Mouse (Mus musculus) left cerebral cortex, postnatal 25 days (tissue): ENCODE results near the gene Mul1. TPM values are rescaled to one million over a fixed set of nuclear protein-coding genes. Genes with fewer than 3 reads are reported as not detected.

Source experiments
- DNase-seq, 2 experiments: peaks; one replicate each; pipeline ENCODE4 v3.0.0; 2022; ENCODE audit warnings: low spot score in 2 of 2, mixed read lengths in 1 of 2
- intact Hi-C: fragments of 180-260 bp; cut with DNase I; formaldehyde crosslinking; loops from one replicate; pipeline ENCODE4 v1.15.1; 2025
- total RNA-seq, 2 experiments: library from RNA; stranded (reverse); gene quantifications; 2 replicates each; pipeline ENCODE4 v1.2.3; 2021

Mul1 gene
- total RNA-seq, 2 experiments from 2014 or later, result 61.8 to 61.9 TPM

DNA sequence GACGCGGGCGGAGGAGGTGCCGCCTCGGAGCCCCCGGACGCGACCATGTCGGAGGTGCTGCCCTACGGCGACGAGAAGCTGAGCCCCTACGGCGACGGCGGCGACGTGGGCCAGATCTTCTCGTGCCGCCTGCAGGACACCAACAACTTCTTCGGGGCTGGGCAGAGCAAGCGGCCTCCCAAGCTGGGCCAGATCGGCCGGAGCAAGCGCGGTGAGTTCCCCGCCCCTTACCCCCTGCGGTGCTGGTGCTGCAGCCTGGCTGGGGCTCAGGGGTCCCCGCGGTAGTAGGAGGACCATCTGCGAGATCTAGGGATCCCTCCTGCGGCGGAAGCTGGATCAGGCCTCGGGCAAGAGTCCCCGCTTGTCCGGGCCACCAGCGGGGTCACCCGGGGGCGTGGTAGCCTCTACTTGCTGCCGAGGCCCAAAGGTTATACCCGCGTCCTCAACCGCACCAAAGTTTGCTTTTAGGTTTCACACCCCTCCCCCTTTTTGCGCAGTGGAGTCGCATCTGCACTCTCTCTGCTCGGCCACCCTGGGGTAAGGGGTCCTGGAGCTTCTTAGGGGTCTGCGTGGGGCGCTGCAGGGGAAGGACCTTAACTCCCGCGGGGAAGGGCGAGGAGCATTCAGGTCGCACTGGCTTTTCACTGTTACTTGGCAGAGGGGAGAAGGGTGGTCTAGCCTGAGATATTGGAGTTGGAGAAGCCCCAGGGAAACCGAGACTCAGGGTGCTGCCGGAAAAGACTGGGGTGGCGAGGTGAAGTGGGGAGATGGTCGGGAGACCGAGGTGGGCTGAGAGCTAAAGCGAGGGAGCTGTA is 20.9 kb downstream of the Mul1 start:
- intact Hi-C loops, result loop anchor here (2.0 kb wide), 1 partner anchor 107 kb away; no protein-coding TSS in a partner anchor
- DNase-seq, result no peak

DNA sequence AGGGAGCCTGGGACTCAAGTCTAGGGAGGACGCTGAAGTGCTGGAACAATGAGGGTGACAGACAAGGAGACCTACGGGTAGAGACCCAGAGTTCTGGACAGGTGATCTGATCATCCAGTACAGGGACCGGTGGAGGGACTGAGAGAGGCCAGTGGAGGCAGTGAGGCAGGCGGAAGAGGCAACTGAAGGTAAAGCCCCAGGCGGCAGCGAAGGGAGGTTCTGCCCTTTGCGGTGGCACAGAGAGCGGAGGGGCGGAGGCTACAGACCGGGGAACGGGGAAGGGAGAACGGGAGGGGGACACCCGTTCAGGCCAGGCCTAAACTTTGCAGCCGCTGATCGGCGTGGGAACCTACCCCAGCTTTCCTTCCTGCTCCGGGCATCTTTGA is 21.5 kb downstream of the Mul1 start:
- no peak for DNase-seq
- intact Hi-C loops, result loop anchor here (2.0 kb wide), 1 partner anchor 107 kb away; no protein-coding TSS in a partner anchor

DNA sequence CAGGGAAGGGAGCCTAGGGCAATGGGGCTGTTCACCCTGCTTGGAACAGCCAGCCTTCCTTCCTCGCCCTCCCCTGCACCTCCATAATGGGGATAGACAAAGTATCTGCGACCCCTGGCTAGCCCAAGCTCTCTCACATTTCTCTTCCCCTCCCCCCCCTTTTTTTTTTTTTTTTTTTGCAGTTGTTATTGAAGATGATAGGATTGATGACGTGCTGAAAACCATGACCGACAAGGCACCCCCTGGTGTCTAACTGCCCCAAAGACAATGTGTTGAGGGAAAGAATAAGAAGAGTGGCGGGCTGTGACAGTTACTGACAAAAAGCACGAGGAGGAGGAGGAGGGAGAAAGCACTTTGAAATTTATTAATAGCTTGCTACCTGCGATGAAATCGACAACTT is 22.1 kb downstream of the Mul1 start:
- DNase-seq, result no peak
- intact Hi-C loops, result no loop called here

DNA sequence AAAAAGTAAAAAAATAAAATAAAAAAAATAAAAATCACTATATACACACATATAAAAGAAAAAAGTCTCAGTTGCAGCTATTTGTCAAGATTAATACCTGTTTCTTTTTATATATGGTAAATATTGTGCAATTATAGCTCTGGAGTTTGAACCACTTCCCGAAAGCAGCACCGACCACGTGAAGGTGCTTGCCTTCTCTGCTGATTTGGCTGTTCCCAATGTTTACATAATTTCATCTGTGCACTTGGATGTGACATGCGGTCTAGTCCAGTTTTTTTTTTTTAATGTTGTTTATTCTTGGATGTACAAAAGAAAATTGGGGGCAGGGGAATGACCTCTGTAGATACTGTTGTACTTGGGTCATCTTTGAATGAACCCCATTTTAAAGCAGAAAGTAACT is 22.6 kb downstream of the Mul1 start:
- DNase-seq, result peak in 1 of 2 experiments; percentile 33
- intact Hi-C loops, result no loop called here

DNA sequence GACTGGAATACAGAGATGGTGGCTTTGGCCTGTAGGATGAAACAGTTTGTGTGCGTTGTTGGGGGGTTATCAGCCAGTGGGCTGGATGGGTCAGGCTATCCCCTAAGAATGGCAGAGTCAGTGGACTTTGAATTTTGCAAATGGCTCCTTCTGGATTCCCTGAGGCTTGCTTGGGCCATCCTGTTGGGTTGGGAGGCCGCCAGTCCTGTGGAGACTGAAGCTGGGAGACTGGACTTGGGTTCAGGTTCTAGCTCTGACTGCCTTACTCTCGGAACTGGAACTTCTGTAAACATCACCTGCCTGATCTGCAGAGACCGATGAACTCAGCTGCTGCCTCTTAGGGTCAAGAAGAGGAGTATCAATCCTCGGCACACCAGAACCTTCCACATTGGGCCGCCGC is 23.7 kb downstream of the Mul1 start:
- DNase-seq, result no peak

DNA sequence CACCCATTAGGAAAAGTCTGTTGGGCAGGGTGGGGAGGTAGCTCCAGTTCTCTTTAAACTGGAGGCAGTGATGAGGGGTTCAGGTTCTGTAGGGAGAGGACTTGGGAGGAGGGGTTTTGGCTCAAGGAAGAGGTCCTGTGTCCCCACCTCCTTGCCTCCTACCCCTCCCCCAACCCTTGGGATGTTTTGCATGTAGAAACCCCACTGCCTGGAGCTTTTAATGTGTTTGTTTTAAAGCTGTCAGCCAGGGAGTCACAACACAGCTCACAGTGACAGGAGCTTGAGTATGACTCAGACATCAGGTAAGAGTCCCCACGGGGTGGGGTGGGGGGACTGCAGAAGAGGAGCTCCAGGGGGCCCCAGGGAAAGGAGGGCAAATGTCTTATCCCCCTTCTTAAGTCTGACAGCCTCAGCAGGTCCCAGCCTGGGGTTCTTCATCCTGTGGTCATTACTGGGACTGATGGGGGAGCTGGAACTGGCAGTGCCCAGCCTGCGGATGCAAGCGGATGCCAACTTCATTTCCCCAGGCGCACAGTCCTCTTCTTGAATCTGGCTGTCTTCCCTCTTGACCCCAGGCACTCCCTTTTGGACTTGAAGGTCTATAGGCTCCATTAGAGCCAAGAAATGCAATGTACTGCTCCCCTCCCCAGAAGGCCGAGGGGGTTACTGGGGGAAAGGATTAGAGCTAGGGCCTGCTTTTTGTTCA is 24.4 kb downstream of the Mul1 start:
- DNase-seq, result peak in 1 of 2 experiments; percentile 49
- intact Hi-C loops, result no loop called here

More for the DNA sequence above, 23.7 kb downstream of the Mul1 start:
- intact Hi-C loops, result no loop called here

DNA sequence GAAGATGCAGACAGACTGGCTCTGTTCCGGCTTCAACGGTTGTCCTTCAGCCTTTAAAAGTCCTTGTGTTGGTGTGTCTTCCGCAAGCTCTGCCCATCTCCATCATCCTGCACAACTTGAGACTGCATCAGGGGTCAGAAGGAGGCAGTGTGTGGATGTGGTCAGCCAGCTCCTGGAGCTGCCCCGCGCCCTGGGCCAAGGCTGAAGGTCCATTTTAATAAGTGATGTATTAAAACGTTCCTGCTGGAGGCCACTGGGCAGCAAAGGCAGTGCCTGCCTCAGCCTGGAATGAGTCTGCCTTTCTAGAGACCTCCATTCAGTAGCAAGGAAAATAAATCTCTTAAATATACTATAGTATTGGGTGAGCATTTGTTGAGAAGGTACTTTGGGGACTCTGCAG is 25.3 kb downstream of the Mul1 start:
- DNase-seq, result peak in 1 of 2 experiments; percentile 27
- intact Hi-C loops, result no loop called here

DNA sequence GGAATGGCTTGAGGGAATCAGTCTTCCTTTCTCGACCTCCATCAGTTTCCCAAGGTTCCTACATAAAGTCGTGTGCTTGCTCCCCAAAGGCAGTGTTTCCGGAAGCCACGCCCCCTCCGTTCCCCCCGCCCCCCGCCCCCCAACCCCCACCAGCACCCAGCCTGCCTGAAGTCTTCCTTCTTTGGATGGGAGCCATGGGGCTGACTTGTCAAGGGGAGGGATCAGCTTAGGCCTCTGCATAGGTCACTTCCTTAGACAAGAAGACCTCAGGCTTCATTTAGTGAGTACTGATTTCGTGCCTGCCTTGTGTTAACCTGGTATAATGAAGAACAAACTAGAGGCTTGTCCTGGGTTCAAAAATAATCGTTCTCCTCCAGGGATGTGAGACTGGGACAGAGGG is 26.4 kb downstream of the Mul1 start:
- intact Hi-C loops, result no loop called here
- DNase-seq, result no peak

DNA sequence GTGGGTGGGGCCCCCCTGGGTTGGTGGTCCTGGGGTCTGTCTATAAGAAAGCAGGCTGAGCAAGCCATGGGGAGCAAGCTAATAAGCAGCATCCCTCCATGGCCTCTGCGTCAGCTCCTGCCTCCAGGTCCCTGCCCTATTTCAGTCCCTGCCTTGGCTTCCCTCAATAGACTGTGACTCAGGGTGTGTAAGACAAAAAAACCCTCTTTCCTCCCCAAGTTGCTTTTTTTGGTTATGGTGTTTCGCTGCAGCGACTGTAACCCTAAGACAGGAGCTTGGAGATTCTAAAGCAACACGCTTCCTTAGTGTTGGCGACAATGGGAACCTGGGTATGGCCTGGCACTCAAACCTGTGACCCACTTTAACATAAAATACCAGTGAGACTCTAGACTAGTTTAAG is 27.0 kb downstream of the Mul1 start:
- intact Hi-C loops, result no loop called here
- DNase-seq, result peak in 1 of 2 experiments; percentile 71

DNA sequence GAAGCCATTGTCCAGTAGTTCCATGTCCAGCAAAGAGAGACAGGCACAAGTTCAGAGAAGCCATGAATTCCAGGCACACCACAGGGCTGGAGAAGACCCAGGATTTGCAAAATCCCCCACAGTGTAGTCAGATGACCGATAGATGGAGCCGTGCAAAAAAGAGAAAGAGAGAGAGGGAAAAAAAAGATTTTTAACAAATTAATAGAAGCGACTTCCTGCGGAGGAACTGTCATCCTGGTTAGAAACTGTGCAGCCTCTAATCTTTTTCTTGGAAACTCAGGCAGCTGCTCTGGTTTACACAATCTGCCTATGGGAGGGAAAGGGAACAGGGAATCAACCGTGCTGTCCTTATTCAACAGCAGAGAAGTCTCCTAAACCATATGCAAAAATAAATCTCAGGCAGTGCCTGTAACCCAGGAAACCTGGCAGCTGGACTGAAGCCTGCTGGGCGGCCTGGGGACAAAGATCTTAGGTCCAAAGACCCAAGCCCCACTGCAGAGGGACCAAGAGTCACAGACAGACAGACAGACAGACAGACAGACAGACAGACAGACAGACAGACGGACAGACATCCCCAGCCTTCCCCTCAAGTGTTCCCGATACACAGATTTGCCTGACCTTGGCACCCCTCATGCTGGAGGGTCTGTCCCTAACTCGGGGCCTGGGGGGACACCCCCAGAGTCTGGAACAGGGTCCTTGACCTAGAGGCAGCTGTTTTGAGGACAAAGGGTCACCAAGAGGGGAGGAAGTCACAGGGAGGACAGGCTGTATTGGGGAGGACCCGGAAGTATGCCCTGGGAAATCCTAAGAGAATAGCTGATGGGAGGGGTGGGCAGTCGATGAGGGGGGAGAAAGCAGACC is 28.7 kb downstream of the Mul1 start:
- intact Hi-C loops, result loop anchor here (1.0 to 2.0 kb wide), 2 partner anchors 41 to 86 kb away; no protein-coding TSS in a partner anchor
- peak; percentile 68 to 90 for DNase-seq

DNA sequence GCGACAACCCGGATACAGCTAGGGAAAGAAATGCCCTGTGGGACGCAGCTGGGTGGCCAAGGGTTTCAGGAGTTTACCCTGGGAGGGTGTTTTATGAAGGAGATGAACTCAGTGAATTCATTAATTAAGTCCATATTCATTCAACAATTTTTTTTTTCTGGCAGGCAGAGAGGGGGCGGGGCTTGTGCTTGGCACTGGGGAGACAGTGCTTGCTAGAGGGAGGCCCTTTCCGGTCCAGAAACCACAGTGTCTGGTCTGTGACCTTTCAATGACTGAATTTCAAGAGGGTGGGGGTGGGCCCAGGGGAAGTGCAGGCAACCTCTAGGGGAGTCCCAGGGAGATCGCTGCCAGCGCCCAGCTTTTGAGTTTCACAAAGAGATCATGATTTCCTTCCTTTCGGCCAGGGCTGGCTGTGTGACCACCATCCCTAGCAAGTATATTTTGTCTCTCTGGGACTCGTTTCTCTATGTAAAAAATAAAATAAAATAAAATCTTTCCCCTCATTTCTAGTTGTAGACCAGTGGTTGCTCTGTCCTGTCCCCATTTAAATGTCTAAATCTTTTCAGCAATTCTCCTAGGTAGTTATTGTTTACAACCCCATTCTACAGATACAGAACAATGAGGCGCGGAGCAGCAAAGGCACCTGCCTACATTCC is 29.5 kb downstream of the Mul1 start:
- intact Hi-C loops, result loop anchor here (1.0 to 2.0 kb wide), 2 partner anchors 40 to 85 kb away; no protein-coding TSS in a partner anchor
- peak; percentile 60 to 77 for DNase-seq

DNA sequence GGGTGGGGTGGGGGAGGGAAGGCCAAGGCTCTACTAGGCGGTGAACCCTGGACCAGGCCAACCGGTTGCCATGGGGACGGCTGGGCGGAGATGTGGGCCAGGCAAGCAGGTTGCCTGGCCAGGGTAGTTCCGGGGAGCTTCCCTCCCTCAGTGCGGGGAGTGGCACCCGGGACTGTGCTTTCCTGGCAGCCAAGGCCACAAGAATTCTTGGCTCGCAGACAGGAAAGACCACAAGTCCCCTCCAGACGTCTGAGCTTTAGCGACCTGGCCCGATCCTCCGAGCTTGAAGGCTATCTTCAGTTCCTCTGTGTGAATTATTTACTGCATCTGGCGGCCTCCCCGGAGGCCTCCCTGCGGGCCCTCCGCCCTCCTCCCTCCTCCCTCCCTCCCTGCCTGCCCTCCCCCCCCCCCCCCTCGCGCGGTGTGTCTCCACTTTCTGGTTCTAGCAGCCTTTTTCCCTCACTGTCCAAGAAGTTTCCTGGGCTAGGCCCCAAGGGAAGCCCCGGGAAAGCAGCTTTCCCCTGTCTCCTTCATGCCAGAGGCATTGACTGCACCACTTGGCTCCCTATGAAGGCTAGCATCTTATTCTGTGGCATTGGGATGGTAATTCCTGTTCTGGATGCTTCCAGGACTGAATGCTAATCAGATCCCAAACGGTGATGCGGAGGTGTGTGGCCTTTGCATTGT is 30.3 kb downstream of the Mul1 start:
- no peak for DNase-seq
- intact Hi-C loops, result no loop called here

DNA sequence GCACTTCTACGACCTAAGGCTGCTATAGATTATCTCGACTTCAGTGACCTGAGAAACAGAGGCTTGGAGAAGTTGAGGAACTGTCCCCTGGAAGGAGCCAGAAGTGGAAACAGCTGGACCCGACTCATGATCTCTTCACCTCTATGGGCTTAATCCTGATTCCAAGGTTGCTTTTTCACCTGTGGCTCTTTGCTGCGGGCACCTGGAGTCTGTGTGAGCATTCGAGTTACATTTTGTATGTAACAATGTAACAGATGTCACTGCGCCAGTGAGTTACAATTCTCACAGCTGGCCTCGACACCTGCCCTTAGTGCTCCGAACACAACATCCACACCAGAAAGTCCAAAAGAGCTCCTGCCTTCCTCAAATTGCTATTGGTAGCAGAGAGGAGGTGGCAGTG is 31.0 kb downstream of the Mul1 start:
- intact Hi-C loops, result no loop called here

DNA sequence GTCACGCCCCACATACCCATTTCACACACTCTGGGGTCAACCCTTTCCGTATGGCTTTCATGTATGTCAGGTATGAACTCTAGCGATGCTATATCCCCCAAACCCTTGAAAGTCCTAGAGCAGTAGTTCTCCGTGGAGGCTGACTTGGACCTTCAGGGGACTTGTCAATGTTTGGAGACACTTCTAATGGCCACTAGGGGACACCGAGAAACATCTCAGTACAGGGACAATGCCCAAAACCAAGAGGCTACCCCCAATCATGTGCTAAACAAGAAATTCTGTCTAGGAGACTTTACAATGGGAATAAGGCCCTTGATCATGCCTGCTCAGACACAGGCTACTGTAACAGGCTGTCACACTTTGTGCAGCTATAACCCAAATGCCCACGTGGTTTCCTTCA is 32.2 kb downstream of the Mul1 start:
- intact Hi-C loops, result no loop called here
- DNase-seq, result no peak

More for the DNA sequence above, 31.0 kb downstream of the Mul1 start:
- no peak for DNase-seq

DNA sequence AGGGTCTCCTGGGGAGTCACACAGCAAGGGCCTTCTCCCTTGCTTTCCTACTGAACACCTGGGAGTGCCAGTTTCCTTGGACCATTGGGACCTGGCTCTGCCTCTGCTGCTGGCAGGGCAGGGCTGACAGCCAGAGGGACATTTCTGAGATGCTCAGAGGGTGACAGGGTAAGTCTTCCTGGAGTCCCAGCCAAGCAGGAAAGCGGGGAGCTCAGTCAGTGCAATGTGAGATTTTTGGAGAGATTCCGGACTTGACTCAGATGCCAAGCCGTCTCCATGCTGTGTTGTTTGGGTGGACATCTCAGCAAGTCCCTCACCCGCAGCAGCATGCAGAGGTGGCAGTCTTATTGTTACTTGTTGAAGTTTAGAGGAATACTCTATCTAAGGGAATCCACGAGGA is 33.0 kb downstream of the Mul1 start:
- intact Hi-C loops, result no loop called here

DNA sequence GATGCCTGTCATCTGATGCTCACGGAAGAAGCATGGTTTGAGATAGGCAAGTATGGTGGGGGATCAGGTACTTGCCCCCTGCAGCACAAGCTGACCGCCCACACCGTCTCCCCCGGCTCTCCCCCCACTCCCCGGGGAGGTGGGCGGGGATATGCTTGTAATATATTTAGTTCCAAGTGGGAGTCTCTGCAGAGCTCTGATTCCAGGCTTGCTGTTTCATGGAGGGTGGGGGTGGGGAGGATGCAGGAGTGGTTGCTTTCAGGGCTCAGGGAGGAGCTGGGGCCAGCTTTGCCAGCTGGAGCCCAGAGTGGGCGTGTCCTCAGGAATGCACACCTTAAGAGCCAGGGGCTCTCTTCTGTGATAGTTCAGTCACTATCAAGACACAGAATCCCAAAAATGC is 34.6 kb downstream of the Mul1 start:
- intact Hi-C loops, result no loop called here
- peak in 1 of 2 experiments; percentile 45 for DNase-seq

More for the DNA sequence above, 33.0 kb downstream of the Mul1 start:
- DNase-seq, result no peak

DNA sequence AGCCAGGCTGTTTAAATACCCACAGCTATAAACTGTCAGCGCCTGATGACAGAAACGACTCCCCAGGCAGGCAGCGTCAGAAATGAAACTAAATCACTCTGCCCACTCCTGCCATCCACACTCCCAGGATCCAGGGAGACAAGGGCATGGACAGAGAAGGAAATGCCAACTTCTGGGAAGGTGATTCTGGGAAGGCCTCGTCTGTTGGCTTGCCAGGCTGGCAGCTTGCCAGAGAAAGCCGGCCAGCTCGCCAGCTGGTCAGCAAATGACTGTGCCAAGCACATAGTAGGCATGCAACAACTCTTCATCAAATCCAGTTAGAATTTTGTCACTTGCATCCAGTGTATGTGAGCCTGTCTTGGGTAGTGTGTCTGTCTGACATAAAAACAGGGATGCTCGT is 36.8 kb downstream of the Mul1 start:
- no peak for DNase-seq
- intact Hi-C loops, result no loop called here

DNA sequence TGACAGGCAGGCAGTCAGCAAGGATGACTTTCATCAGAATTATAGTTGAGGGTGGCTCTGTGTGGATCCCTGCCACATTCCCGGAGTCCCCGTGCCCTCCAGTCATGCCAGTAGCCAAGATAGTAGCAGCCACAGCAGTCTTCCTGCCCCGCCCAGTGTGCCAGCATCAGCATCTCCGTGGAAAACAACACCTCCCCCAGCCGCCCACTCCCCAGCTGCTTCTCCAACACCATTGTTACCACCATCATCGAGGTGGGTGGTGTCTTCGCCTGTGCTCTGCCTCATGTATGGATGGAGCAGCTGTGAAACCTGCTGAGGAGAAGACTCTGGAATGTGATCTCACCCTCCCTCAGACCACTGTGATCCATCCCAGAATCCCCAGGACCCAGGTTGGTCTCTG is 45.1 kb downstream of the Mul1 start:
- DNase-seq, result peak; percentile 78 to 96

DNA sequence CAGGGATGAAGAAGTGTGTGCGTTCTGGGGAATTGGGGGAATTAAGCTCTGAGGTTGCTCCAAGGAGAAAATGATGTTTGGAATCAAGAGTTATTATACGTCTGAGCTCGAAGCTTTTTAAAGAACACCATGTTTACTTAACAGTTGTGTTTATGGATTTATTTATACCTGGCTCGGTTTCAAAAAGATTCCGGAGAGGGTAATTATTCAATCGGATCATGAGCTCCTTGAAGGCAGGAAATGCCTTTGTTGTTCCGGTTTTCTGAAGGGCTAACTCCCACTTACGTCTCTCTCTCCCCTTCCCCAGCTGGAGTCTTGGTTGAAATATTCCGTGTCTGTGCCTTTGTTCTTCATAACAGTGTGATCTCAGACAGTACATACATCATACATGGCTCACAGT is 46.5 kb downstream of the Mul1 start:
- intact Hi-C loops, result no loop called here
- DNase-seq, result no peak

More for the DNA sequence above, 45.1 kb downstream of the Mul1 start:
- intact Hi-C loops, result no loop called here
